6 mouse cellular contexts compared by ENCODE assay signal in the genomic region with DNA sequence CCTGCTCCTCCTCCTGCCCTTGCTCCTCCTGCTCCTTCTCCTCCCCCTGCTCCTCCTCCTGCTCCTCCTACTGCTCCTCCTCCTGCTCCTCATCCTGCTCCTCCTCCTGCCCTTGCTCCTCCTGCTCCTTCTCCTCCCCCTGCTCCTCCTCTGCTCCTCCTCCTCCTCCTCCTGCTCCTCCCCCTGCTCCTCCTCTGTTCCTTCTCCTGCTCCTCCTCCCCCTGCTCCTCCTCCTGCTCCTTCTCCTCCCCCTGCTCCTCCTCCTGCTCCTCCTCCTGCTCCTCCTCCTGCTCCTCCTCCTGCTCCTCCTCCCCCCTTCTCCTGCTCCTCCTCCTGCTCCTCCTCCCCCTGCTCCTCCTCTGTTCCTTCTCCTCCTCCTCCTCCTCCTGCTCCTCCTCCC. TPM values are rescaled to one million over a fixed set of nuclear protein-coding genes. Genes with fewer than 3 reads are reported as not detected.
"Had no signal": no experiment of that assay in that cellular context is flagged by ENCODE, and none has a peak within 500 bp of the region (broad histone marks: within the 10 kb centered on the region; RNA-seq: fewer than 3 reads in every experiment).

No protein-coding gene starts in this region.

RNA-seq across cellular contexts. Expression of a gene that starts 2.3 kb away (rescaled TPM):
- total RNA-seq: heart, postnatal 10 days; heart, postnatal 25 days; heart, postnatal 36 days had no signal
- polyA plus RNA-seq: heart, embryonic 10.5 days; hindbrain, embryonic 11.5 days; inflammation-experienced regulatory T-cells, adult 6 months had no signal
